In genomic region chr15:52505278-52505831, GRCm38 (mm10) we compare ENCODE assay signal across 9 mouse cellular contexts.
DNase-seq lines count a peak whose midpoint lies in the region; ATAC-seq and TF ChIP-seq lines count a peak whose summit lies in the region.
"Had no signal": no experiment of that assay in that cellular context is flagged by ENCODE, and none has a peak within 500 bp of the region (broad histone marks: within the 10 kb centered on the region; RNA-seq: fewer than 3 reads in every experiment).

No protein-coding gene starts in this region.

- no peak for TF ChIP-seq EP300 in MEL (IDR thresholded peaks at IDR 0.05; ENCODE audit: low read depth in 1 of 2, low read length in 2 of 2)

- DNase-seq in kidney, postnatal 25 days: no peak
- peak; percentile 67 for DNase-seq in MEL (ENCODE audit: low read depth, low spot score)
- peak; percentile 74 for DNase-seq in embryo, embryonic 11 days
- peak; percentile 32 for DNase-seq in lung, postnatal 36 days
- DNase-seq in urinary bladder, postnatal 36 days (ENCODE audit: low spot score in 2 of 2): no peak
- no peak for DNase-seq in urinary bladder, adult 18-20 months (ENCODE audit: low spot score in 2 of 2)

- peak; percentile 69 for ATAC-seq in kidney, embryonic 14.5 days (ENCODE audit: low FRiP score, low TSS enrichment)
- ATAC-seq in kidney, embryonic 15.5 days (replicated peaks; ENCODE audit: low FRiP score): no peak

- H3K79me2 ChIP-seq in MEL (ENCODE audit: control insufficient read depth, insufficient read depth, low read length, poor library complexity): no peaks in the 10 kb centered on the region

- no peaks in the 10 kb centered on the region for H3K36me3 ChIP-seq in kidney, embryonic 14.5 days (ENCODE audit: control insufficient read depth, insufficient read depth, low read length)
- no peaks in the 10 kb centered on the region for H3K36me3 ChIP-seq in MEL (ENCODE audit: control insufficient read depth in 1 of 2, insufficient read depth in 2 of 2, low read length in 2 of 2)
- H3K36me3 ChIP-seq in kidney, embryonic 15.5 days: no peaks in the 10 kb centered on the region

- WGBS in kidney, embryonic 14.5 days: 39% methylated on average over 9 of the region's 9 CpGs
- 39% methylated on average over 9 of the region's 9 CpGs for WGBS in kidney, embryonic 15.5 days

- no peak for TF ChIP-seq POLR2A in MEL (IDR thresholded peaks at IDR 0.05; ENCODE audit: control insufficient read depth in 1 of 2, insufficient read depth in 1 of 2, low read depth in 1 of 2, low read length in 2 of 2, poor library complexity in 1 of 2)

- no peak overlapping the region for H3K27ac ChIP-seq in kidney, embryonic 14.5 days (ENCODE audit: low read depth, low read length)
- H3K27ac ChIP-seq in MEL (ENCODE audit: control insufficient read depth, low read depth, low read length): no peak overlapping the region
- no peak overlapping the region for H3K27ac ChIP-seq in kidney, embryonic 15.5 days

- TF ChIP-seq CTCF in MEL (IDR thresholded peaks at IDR 0.05 in 2 of 3, conservative IDR thresholded peaks at IDR 0.05 in 1 of 3; ENCODE audit: control insufficient read depth in 1 of 3, insufficient read depth in 1 of 3, low read depth in 2 of 3, low read length in 3 of 3, poor library complexity in 1 of 3, severe bottlenecking in 1 of 3): peak in 2 of 3 experiments; percentile 39 to 80; a peak in 4 of 6 replicates

- H3K9me3 ChIP-seq in kidney, embryonic 14.5 days (ENCODE audit: control insufficient read depth, low read length): no peaks in the 10 kb centered on the region
- no peaks in the 10 kb centered on the region for H3K9me3 ChIP-seq in MEL (replicated peaks; ENCODE audit: insufficient read depth, low read length)
- H3K9me3 ChIP-seq in kidney, embryonic 15.5 days (replicated peaks): no peaks in the 10 kb centered on the region

- no peak overlapping the region for H3K9ac ChIP-seq in kidney, embryonic 14.5 days (ENCODE audit: low read depth, low read length)
- no peak overlapping the region for H3K9ac ChIP-seq in MEL (ENCODE audit: control insufficient read depth, low read depth, low read length, poor library complexity, severe bottlenecking)
- no peak overlapping the region for H3K9ac ChIP-seq in kidney, embryonic 15.5 days

- no peaks in the 10 kb centered on the region for H3K4me1 ChIP-seq in kidney, embryonic 14.5 days (ENCODE audit: control insufficient read depth, insufficient read depth, low read length)
- H3K4me1 ChIP-seq in MEL (ENCODE audit: control insufficient read depth in 1 of 2, insufficient read depth in 2 of 2, low read length in 2 of 2): no peaks in the 10 kb centered on the region; a peak in 1 of 4 replicates
- no peaks in the 10 kb centered on the region for H3K4me1 ChIP-seq in kidney, embryonic 15.5 days

- H3K4me3 ChIP-seq in kidney, embryonic 14.5 days (ENCODE audit: low read length): no peak overlapping the region
- H3K4me3 ChIP-seq in MEL (ENCODE audit: control insufficient read depth in 1 of 2, insufficient read depth in 1 of 2, low read depth in 2 of 2, low read length in 2 of 2): no peak overlapping the region
- no peak overlapping the region for H3K4me3 ChIP-seq in kidney, embryonic 15.5 days (replicated peaks)
- H3K4me3 ChIP-seq: erythroblast, embryonic 14.5 days had no signal

- no peaks in the 10 kb centered on the region for H3K27me3 ChIP-seq in kidney, embryonic 14.5 days (ENCODE audit: control insufficient read depth, insufficient read depth, low read length)
- H3K27me3 ChIP-seq in MEL (ENCODE audit: control insufficient read depth in 1 of 2, insufficient read depth in 2 of 2, low read length in 2 of 2): peaks cover 0 to 1% of the 10 kb centered on the region in 2 experiments; a peak in 1 of 4 replicates
- H3K27me3 ChIP-seq in kidney, embryonic 15.5 days: no peaks in the 10 kb centered on the region

- no peak overlapping the region for H3K4me2 ChIP-seq in kidney, embryonic 14.5 days (replicated peaks; ENCODE audit: low read depth, low read length)
- no peak overlapping the region for H3K4me2 ChIP-seq in kidney, embryonic 15.5 days

- peak; percentile 83 for TF ChIP-seq RAD21 in MEL (IDR thresholded peaks at IDR 0.05; ENCODE audit: low read depth, low read length)

TF ChIP-seq in MEL, 35 proteins besides CTCF, POLR2A, EP300 and RAD21:
- TF ChIP-seq POLR2AphosphoS5 (IDR thresholded peaks at IDR 0.05; ENCODE audit: borderline replicate concordance, low read depth, low read length): no peak
- 0 out of 2 replicates have a peak, but pooled peaks have one; percentile 19 for TF ChIP-seq SIN3A (IDR thresholded peaks at IDR 0.05; ENCODE audit: low read length)
- TF ChIP-seq ZKSCAN1 (IDR thresholded peaks at IDR 0.05; ENCODE audit: low read depth, low read length): peak; percentile 56; the same call in 1 of the 2 replicates
- TF ChIP-seq RCOR1 (IDR thresholded peaks at IDR 0.05; ENCODE audit: low read depth, low read length): no peak
- peak; percentile 57 for TF ChIP-seq ZC3H11A (IDR thresholded peaks at IDR 0.05; ENCODE audit: low read depth, low read length)
- TF ChIP-seq SMC3 (IDR thresholded peaks at IDR 0.05; ENCODE audit: low read depth, low read length): peak; percentile 76

Comparison
In these comparisons a context has a peak if more than half of its experiments do, and no peak if none do; other contexts are left out.
1. DNase-seq: peak in MEL (single experiment), embryo, embryonic 11 days (single experiment) and lung, postnatal 36 days (single experiment); none in kidney, postnatal 25 days (0 of 2), urinary bladder, postnatal 36 days (0 of 2) and urinary bladder, adult 18-20 months (0 of 2).